Mouse (Mus musculus) bone marrow macrophage, adult 2 months (primary cell): ENCODE measurements at regions not wholly inside any gene's neighbourhood (a gene's known extent, or its start where the extent isn't known, plus 50 kb on each side); places are given as distances from the start of the nearest gene placed in this dataset.

Experiments used
- CTCF ChIP-seq: IDR thresholded peaks from 2 replicates; pipeline ENCODE4 v1.5.1; 2012; ENCODE audit warnings: low read depth, mild to moderate bottlenecking, low read length, moderate library complexity
- POLR2A ChIP-seq: IDR thresholded peaks from 2 replicates; pipeline ENCODE4 v1.6.1; 2012; ENCODE audit warnings: mild to moderate bottlenecking, low read depth, low read length, borderline replicate concordance

- TF ChIP-seq CTCF (no peak), POLR2A (no peak)
Measured at GRCm38 (mm10) chr2:50880806-50881205, 268.1 kb downstream of the Rnd3 start.
